Mouse (Mus musculus) CD8-positive naive resting alpha-beta T cell, adult 57 days (primary cell): ENCODE results near the gene Gm45711. TPM values are rescaled to one million over a fixed set of nuclear protein-coding genes. Genes with fewer than 3 reads are reported as not detected.

Experiments
- total RNA-seq: library from RNA; stranded (reverse); gene quantifications from one replicate; pipeline ENCODE4 v1.2.4, GENCODE M21; 2023

Gm45711 gene
- not detected for total RNA-seq

DNA sequence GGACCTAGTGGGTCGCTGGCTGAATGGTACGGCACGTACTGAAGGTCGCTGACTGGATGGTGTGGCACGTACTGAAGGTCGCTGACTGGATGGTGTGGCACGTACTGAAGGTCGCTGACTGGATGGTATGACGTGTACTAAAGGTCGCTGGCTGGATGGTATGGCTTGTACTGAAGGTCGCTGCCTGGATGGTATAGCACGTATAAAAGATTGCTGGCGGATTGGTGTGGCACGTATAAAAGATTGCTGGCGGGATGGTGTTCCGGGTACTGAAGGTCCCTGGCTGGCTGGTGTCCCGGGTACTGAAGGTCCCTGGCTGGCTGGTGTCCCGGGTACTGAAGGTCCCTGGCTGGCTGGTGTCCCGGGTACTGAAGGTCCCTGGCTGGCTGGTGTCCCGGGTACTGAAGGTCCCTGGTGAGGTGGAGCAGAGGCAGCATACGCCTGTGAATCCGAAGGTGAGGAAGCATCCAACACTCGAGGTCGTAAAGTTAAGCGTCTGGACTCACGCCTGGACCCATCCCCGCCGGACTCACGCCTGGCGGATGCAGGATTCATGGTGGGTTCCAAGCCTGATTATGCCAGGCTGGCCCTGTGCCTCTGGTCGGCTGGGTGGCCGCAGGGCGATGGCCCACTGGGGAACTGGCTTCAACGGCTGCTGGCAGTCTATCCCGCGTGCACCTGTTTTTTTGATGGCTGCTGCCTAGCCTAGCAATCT lies at the start of gene Gm45711, which contains the start of gene Cmtm1:
TSS of gene Gm45711 (minus strand) at position 641 of the 715 bp plus-strand sequence.
TSS of gene Cmtm1 (minus strand) at position 705 of the 715 bp plus-strand sequence.

DNA sequence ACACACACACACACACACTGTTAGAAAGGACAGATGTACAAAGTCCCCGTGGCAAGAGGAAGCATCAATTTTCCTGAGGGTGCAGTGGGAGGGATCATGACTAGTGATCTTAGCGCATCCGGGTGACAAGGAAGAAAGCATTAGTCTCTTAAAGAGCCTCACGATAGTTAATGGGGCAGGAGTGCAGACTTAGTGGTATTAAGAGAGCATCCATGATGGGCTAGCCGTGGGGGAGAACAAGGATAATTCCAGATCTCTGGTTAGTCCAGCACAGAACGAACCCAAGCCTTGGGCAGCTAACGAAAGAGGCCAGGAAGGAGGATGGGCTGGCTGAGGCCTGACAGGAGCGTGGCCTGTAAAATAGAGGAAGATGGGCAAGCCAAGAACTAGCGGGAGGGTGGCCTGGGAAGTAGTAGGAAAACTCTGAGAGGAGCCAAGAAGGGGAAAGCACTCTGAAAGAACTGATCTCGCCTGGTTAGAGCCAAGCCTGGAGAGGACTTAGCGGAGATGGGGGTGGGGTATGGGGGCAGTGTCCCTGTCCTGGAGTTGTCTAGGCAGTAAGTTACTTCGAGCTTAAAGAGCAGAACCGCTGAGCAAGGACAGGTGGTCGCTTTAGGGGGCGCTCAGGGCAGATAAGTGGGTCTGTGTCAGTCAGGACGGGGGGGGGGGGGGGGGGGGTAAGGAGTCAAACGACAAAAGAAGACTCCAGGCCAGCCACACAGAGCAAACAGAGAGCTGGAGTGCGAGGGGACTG lies 29.5 kb upstream of the Gm45711 start, which contains the start of gene Cmtm3:
TSS of gene Cmtm3 (plus strand) at position 182 of the 754 bp plus-strand sequence.

DNA sequence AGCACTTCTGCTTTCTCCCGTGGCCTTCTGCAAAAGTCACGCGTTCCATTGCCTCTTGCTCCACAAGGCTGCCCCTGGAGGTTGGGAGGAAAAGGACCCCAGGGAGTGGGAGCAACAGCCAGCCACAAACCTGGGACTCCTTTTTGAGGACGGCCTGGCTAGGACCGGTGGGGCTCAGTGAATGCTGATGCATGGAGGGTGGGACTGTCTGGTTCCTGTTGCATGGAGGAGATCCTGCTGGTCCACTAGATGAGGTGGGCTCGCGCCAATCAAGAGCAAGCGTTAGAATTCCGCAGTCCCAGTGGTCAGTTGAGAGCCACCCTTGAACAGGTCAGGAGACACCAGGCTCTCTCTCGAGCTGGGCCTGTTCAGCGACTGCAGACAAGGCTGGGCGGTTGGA lies 12.0 kb upstream of the Gm45711 start, which contains the start of gene Cmtm2b:
TSS of gene Cmtm2b (plus strand) at position 301 of the 400 bp plus-strand sequence.

DNA sequence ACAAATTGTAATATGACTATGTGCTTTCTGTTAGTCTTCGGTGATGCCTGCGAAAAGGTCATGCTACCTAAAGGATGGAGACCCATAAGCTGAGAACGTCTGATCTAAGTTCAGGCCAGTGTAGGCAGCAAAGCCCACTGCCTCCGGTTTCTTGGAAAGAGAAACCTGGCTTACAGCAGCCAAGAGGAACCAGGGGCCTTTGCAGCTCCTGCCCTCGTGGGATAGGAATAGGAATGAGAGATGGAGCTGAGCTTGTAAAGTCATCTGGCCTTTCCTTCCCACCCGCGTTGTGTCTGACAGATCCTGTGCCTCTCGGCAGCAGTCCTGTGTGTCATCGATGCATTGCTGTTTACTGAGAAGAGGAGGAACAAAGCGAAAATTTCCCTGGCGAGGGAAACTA lies 11.4 kb upstream of the Gm45711 start, which contains the start of gene Gm11020:
TSS of gene Gm11020 (plus strand) at position 301 of the 400 bp plus-strand sequence.

DNA sequence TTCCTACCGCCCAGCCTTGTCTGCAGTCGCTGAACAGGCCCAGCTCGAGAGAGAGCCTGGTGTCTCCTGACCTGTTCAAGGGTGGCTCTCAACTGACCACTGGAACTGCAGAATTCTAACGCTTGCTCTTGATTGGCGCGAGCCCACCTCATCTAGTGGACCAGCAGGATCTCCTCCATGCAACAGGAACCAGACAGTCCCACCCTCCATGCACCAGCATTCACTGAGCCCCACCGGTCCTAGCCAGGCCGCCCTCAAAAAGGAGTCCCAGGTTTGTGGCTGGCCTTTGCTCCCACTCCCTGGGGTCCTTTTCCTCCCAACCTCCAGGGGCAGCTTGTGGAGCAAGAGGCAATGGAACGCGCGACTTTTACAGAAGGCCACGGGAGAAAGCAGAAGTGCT lies 16.8 kb downstream of the Gm45711 start, which contains the start of gene Cmtm2a:
TSS of gene Cmtm2a (minus strand) at position 101 of the 400 bp plus-strand sequence.

DNA sequence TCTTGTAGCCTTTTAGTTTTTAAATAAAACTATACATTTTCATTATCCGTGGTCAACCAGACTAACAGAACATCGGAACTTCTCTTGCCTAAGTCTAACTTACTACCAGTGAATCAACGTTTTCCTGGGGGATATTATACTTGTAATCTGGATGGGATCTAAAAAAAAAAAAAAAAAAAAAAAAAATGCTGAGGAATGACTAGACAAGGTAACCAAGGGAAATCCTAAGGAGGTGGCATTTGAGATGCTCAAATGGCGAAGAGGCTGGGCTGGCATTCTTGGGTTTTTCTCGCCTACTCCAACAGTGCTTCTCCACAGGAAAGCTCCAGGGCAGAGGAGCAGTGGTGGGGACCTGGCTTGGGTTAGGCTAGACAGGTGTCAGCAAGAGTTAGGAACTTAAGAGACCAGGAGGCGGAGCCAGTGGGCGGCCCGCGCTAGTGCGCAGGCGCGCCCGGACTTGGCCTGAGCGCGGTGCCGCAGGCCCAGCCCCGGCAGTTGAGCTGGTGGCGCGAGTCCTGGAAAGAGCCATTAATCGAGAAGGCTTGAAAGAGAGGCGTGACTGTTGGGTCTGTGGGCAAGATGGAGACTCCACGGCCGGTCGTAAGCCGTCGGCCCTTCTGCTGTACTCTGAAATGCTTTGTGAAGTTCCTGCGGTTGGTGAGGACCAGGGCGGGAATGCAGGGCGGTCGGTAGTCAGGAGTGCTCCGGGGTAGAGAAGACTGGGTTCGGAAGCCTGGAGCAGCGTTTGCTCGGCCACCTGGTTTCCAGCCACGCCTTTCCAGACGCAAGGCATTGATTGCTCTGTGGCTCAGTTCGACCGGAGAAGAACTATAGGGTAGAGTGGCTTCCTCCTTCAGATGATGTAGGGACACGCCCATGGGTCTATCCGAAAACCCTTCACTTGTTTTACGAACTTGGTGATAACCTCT lies 59.2 kb downstream of the Gm45711 start, which contains the start of gene Cklf:
TSS of gene Cklf (plus strand) at position 423 of the 929 bp plus-strand sequence.

DNA sequence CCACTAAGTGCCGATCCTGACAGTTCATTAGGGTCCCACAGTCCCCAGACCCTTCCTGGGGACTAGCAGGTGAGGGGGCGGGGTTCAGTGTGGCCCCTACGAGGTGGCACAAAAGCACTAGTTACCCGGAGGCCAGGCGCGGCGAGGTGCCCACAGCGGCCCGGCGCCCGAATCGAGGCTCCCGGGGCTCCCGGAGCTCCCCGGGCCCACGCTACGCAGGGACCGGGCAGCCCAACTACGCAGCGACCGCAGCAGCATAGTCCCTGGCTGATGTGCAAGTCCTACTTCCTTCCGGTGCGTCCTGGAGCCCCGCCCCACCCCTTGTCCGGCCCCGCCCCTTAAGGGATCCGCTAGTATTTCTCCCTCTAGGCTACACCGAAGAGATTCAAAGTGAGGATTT lies 61.6 kb downstream of the Gm45711 start, which contains the start of gene Tk2:
TSS of gene Tk2 (minus strand) at position 283 of the 400 bp plus-strand sequence.

Other genes with a start within 250 kb of the Gm45711 start
- 0.89 TPM for gene Cdh5, start 208.5 kb downstream of the Gm45711 start, total RNA-seq
- not detected for gene Bean1, start 139.6 kb downstream of the Gm45711 start, total RNA-seq
- gene Tk2, start 61.5 kb downstream of the Gm45711 start, total RNA-seq, result 63.8 TPM
- gene Cklf, start 59.2 kb downstream of the Gm45711 start, total RNA-seq, result 51.8 TPM
- gene Cmtm2a, start 16.9 kb downstream of the Gm45711 start, total RNA-seq, result not detected
- gene Cmtm1, start 64 bp upstream of the Gm45711 start, total RNA-seq, result not detected
- not detected for gene Gm11020, start 11.5 kb upstream of the Gm45711 start, total RNA-seq
- gene Cmtm2b, start 12.1 kb upstream of the Gm45711 start, total RNA-seq, result not detected
- 14.5 TPM for gene Cmtm3, start 29.3 kb upstream of the Gm45711 start, total RNA-seq
- gene Cmtm4, start 85.7 kb upstream of the Gm45711 start, total RNA-seq, result 2.6 TPM
- 51.6 TPM for gene Dync1li2, start 133.0 kb upstream of the Gm45711 start, total RNA-seq
- gene Terb1, start 199.8 kb upstream of the Gm45711 start, total RNA-seq, result 0.31 TPM
- gene Nae1, start 224.6 kb upstream of the Gm45711 start, total RNA-seq, result 32.4 TPM
- gene Car7, start 224.6 kb upstream of the Gm45711 start, total RNA-seq, result 1.7 TPM